Mouse (Mus musculus) hindbrain, embryonic 12.5 days (tissue): ENCODE measurements around the gene Cadm4. TPM values are rescaled to one million over a fixed set of nuclear protein-coding genes. Genes with fewer than 3 reads are reported as not detected.
A peak's percentile ranks its signal among the peaks of the same experiment; 100 is the strongest.
"Not testable (repeated sequence)": the region's sequence is repeated elsewhere in the genome, so short reads cannot be mapped to it uniquely, and the experiment has no call there.

ENCODE experiments used
- ATAC-seq: fragments of 200-750 bp; cut with Nextera tagmentation; 2 replicates; pipeline ENCODE4 v1.8.0; 2017; ENCODE audit warnings: moderate TSS enrichment; ENCODE audit not compliant: low FRiP score
- H3K27ac ChIP-seq: fragments of 300-500 bp; sonication (generic); 2 replicates; pipeline ENCODE4 v1.5.1; 2016; ENCODE audit warnings: mild to moderate bottlenecking
- H3K27me3 ChIP-seq: fragments of 300-500 bp; sonication (generic); 2 replicates; pipeline ENCODE4 v1.6.1; 2016; ENCODE audit warnings: mild to moderate bottlenecking
- H3K36me3 ChIP-seq: fragments of 300-500 bp; sonication (generic); 2 replicates; pipeline ENCODE4 v1.6.1; 2016; ENCODE audit warnings: mild to moderate bottlenecking
- H3K4me1 ChIP-seq: fragments of 300-500 bp; sonication (generic); 2 replicates; pipeline ENCODE4 v1.6.1; 2016
- H3K4me2 ChIP-seq: fragments of 300-500 bp; sonication (generic); replicated peaks from 2 replicates; pipeline ENCODE4 v1.6.1; 2016; ENCODE audit warnings: mild to moderate bottlenecking
- H3K4me3 ChIP-seq: fragments of 300-500 bp; sonication (generic); 2 replicates; pipeline ENCODE4 v1.5.1; 2016; ENCODE audit warnings: mild to moderate bottlenecking
- H3K9ac ChIP-seq: fragments of 300-500 bp; sonication (generic); 2 replicates; pipeline ENCODE4 v1.6.1; 2016; ENCODE audit warnings: mild to moderate bottlenecking, moderate library complexity
- H3K9me3 ChIP-seq: fragments of 300-500 bp; sonication (generic); replicated peaks from 2 replicates; pipeline ENCODE4 v1.6.1; 2016; ENCODE audit warnings: mild to moderate bottlenecking
- WGBS: fragments of 180-500 bp; shearing (Covaris S2); methylation state at CpG from one replicate; pipeline ENCODE4 v1.1.7; 2016; 5-methylcytosine and 5-hydroxymethylcytosine counted together
- polyA plus RNA-seq: library from polyadenylated mRNA; unstranded; fragments of >200 nt; fragmentation: Nextera tagmentation; extraction: Ambion mirVana; gene quantifications from 2 replicates; pipeline ENCODE4 v1.2.1, GENCODE M21; 2016

The Cadm4 gene
- polyA plus RNA-seq, 1 experiment from 2014 or later: 41.3 TPM

- H3K4me3 ChIP-seq: peak within 1 kb of the TSS; percentile 61
- H3K9me3 ChIP-seq: no peaks in the 10 kb centered on the region
- peaks cover 47% of the 10 kb centered on the region for H3K4me1 ChIP-seq
- under 1% methylated on average over 82 of the region's 84 CpGs for WGBS
- H3K9ac ChIP-seq: peak within 1 kb of the TSS; percentile 89
- H3K4me2 ChIP-seq: peak within 1 kb of the TSS; percentile 79
- peak within 1 kb of the TSS; percentile 99 for H3K27ac ChIP-seq
- no peaks in the 10 kb centered on the region for H3K27me3 ChIP-seq
- H3K36me3 ChIP-seq: peaks cover 23% of the 10 kb centered on the region
- peak; percentile 93 for ATAC-seq
Measured at GRCm38 (mm10) chr7:24506838-24507725, 25.3 kb downstream of the Cadm4 start, which contains the start of gene Zfp428. TSS of gene Zfp428 (plus strand) at chr7:24507006.

- Histone ChIP-seq H3K27me3 (no peaks in the 10 kb centered on the region), H3K4me2 (peak overlapping the region; percentile 79), H3K9ac (peak overlapping the region; percentile 89), H3K9me3 (no peaks in the 10 kb centered on the region), H3K4me3 (peak overlapping the region; percentile 61), H3K27ac (peak overlapping the region; percentile 99), H3K4me1 (peaks cover 47% of the 10 kb centered on the region), H3K36me3 (peaks cover 23% of the 10 kb centered on the region)
- peak; percentile 18; the same call in 1 of the 2 replicates for ATAC-seq
- 1% methylated on average over 20 of the region's 20 CpGs for WGBS
Measured at GRCm38 (mm10) chr7:24507726-24508114, 25.9 kb downstream of the Cadm4 start.

GRCm38 (mm10) chr7:24512355-24512754 is 30.5 kb downstream of the Cadm4 start, which contains the start of gene AC161166.1:
TSS of gene AC161166.1 (minus strand) at chr7:24512455.
- H3K27ac ChIP-seq: no peak within 1 kb of the TSS
- WGBS: over 99% methylated on average over 7 of the region's 7 CpGs
- H3K4me2 ChIP-seq: no peak within 1 kb of the TSS
- H3K9me3 ChIP-seq: no peaks in the 10 kb centered on the region
- no peak for ATAC-seq
- H3K36me3 ChIP-seq: peaks cover 56% of the 10 kb centered on the region
- H3K27me3 ChIP-seq: no peaks in the 10 kb centered on the region
- H3K4me3 ChIP-seq: no peak within 1 kb of the TSS
- H3K9ac ChIP-seq: no peak within 1 kb of the TSS
- H3K4me1 ChIP-seq: peaks cover 17% of the 10 kb centered on the region

GRCm38 (mm10) chr7:24516319-24516718 is 34.5 kb downstream of the Cadm4 start:
- 55% methylated on average over 7 of the region's 8 CpGs for WGBS
- not testable (repeated sequence) for H3K27ac ChIP-seq, H3K27me3 ChIP-seq, H3K9ac ChIP-seq, H3K4me3 ChIP-seq, H3K9me3 ChIP-seq, H3K4me1 ChIP-seq, ATAC-seq, H3K4me2 ChIP-seq
- peaks cover 57% of the 10 kb centered on the region for H3K36me3 ChIP-seq

GRCm38 (mm10) chr7:24517077-24517476 is 35.3 kb downstream of the Cadm4 start:
- H3K4me2 ChIP-seq: no peak overlapping the region
- no peaks in the 10 kb centered on the region for H3K9me3 ChIP-seq
- H3K9ac ChIP-seq: no peak overlapping the region
- ATAC-seq: no peak
- H3K4me3 ChIP-seq: no peak overlapping the region
- WGBS: 34% methylated on average over 5 of the region's 5 CpGs
- H3K27ac ChIP-seq: no peak overlapping the region
- H3K27me3 ChIP-seq: no peaks in the 10 kb centered on the region
- H3K36me3 ChIP-seq: peaks cover 49% of the 10 kb centered on the region
- H3K4me1 ChIP-seq: 0 out of 2 replicates have a peak, but pooled peaks cover 2% of the 10 kb centered on the region

GRCm38 (mm10) chr7:24517654-24518053 is 35.8 kb downstream of the Cadm4 start:
- Histone ChIP-seq H3K4me1 (0 out of 2 replicates have a peak, but pooled peaks cover 2% of the 10 kb centered on the region), H3K4me3 (no peak overlapping the region), H3K27ac (0 out of 2 replicates have a peak overlapping the region, but pooled peaks have one; percentile 57), H3K27me3 (no peaks in the 10 kb centered on the region), H3K9ac (no peak overlapping the region), H3K4me2 (no peak overlapping the region), H3K36me3 (peaks cover 44% of the 10 kb centered on the region), H3K9me3 (no peaks in the 10 kb centered on the region)
- WGBS: 62% methylated on average over 6 of the region's 6 CpGs
- no peak for ATAC-seq

- no peak overlapping the region for H3K4me3 ChIP-seq
- 0 out of 2 replicates have a peak, but pooled peaks cover 2% of the 10 kb centered on the region for H3K4me1 ChIP-seq
- 48% methylated on average over 3 of the region's 3 CpGs for WGBS
- no peak overlapping the region for H3K27ac ChIP-seq
- H3K4me2 ChIP-seq: no peak overlapping the region
- H3K9me3 ChIP-seq: no peaks in the 10 kb centered on the region
- H3K36me3 ChIP-seq: peaks cover 34% of the 10 kb centered on the region
- H3K27me3 ChIP-seq: no peaks in the 10 kb centered on the region
- no peak for ATAC-seq
- no peak overlapping the region for H3K9ac ChIP-seq
Measured at GRCm38 (mm10) chr7:24519130-24519529, 37.3 kb downstream of the Cadm4 start.

- not testable (repeated sequence) for H3K4me3 ChIP-seq, H3K9me3 ChIP-seq, H3K9ac ChIP-seq, H3K4me1 ChIP-seq, H3K27ac ChIP-seq, H3K27me3 ChIP-seq, H3K4me2 ChIP-seq, ATAC-seq
- H3K36me3 ChIP-seq: peaks cover 27% of the 10 kb centered on the region
- 85% methylated on average over 10 of the region's 10 CpGs for WGBS
Measured at GRCm38 (mm10) chr7:24520054-24520453, 38.2 kb downstream of the Cadm4 start.

- H3K36me3 ChIP-seq: peaks cover 10% of the 10 kb centered on the region
- no peak overlapping the region for H3K9ac ChIP-seq
- H3K4me1 ChIP-seq: no peaks in the 10 kb centered on the region
- H3K27me3 ChIP-seq: no peaks in the 10 kb centered on the region
- no peak overlapping the region for H3K4me3 ChIP-seq
- no peaks in the 10 kb centered on the region for H3K9me3 ChIP-seq
- H3K4me2 ChIP-seq: no peak overlapping the region
- WGBS: 66% methylated on average over 5 of the region's 5 CpGs
- ATAC-seq: no peak
- H3K27ac ChIP-seq: no peak overlapping the region
Measured at GRCm38 (mm10) chr7:24522805-24523204, 41.0 kb downstream of the Cadm4 start.

- H3K27me3 ChIP-seq: no peaks in the 10 kb centered on the region
- WGBS: 83% methylated on average over 6 of the region's 6 CpGs
- H3K9me3 ChIP-seq: no peaks in the 10 kb centered on the region
Measured at GRCm38 (mm10) chr7:24523723-24524122, 41.9 kb downstream of the Cadm4 start.

GRCm38 (mm10) chr7:24524978-24525377 is 43.2 kb downstream of the Cadm4 start:
- WGBS: 82% methylated on average over 6 of the region's 6 CpGs
- no peak for ATAC-seq
- H3K27ac ChIP-seq: no peak overlapping the region
- H3K27me3 ChIP-seq: no peaks in the 10 kb centered on the region
- no peaks in the 10 kb centered on the region for H3K36me3 ChIP-seq
- H3K4me1 ChIP-seq: peaks cover 8% of the 10 kb centered on the region
- no peak overlapping the region for H3K9ac ChIP-seq
- H3K9me3 ChIP-seq: no peaks in the 10 kb centered on the region
- no peak overlapping the region for H3K4me3 ChIP-seq
- no peak overlapping the region for H3K4me2 ChIP-seq

More at GRCm38 (mm10) chr7:24523723-24524122, 41.9 kb downstream of the Cadm4 start:
- no peak overlapping the region for H3K27ac ChIP-seq
- no peak overlapping the region for H3K9ac ChIP-seq
- peaks cover 2% of the 10 kb centered on the region; the same call in 1 of the 2 replicates for H3K36me3 ChIP-seq
- no peaks in the 10 kb centered on the region for H3K4me1 ChIP-seq
- H3K4me3 ChIP-seq: no peak overlapping the region
- no peak overlapping the region for H3K4me2 ChIP-seq
- no peak for ATAC-seq

- H3K4me3 ChIP-seq: no peak overlapping the region
- H3K9ac ChIP-seq: no peak overlapping the region
- H3K9me3 ChIP-seq: no peaks in the 10 kb centered on the region
- no peaks in the 10 kb centered on the region for H3K36me3 ChIP-seq
- 89% methylated on average over 12 of the region's 12 CpGs for WGBS
- ATAC-seq: no peak
- H3K27ac ChIP-seq: no peak overlapping the region
- H3K4me1 ChIP-seq: peaks cover 8% of the 10 kb centered on the region
- no peak overlapping the region for H3K4me2 ChIP-seq
- H3K27me3 ChIP-seq: no peaks in the 10 kb centered on the region
Measured at GRCm38 (mm10) chr7:24525686-24526420, 44.0 kb downstream of the Cadm4 start.
